Mouse (Mus musculus) hindbrain, embryonic 11.5 days (tissue): ENCODE measurements around the gene Zbtb20. TPM values are rescaled to one million over a fixed set of nuclear protein-coding genes. Genes with fewer than 3 reads are reported as not detected.

Experiments
- ATAC-seq: fragments of 200-750 bp; cut with Nextera tagmentation; 2 replicates; pipeline ENCODE4 v1.8.0; 2017; ENCODE audit warnings: mild to moderate bottlenecking, moderate TSS enrichment, moderate library complexity; ENCODE audit not compliant: low FRiP score
- DNase-seq: peaks from one replicate; pipeline ENCODE4 v3.0.0-alpha.2; 2015; ENCODE audit warnings: low spot score
- H3K27ac ChIP-seq: fragments of 300-500 bp; sonication (generic); 2 replicates; pipeline ENCODE4 v1.5.1; 2014; ENCODE audit warnings: mild to moderate bottlenecking, low read depth, low read length
- H3K27me3 ChIP-seq: fragments of 300-500 bp; sonication (generic); 2 replicates; pipeline ENCODE4 v1.6.1; 2014; ENCODE audit warnings: mild to moderate bottlenecking, low read length, moderate library complexity, mixed read lengths; ENCODE audit not compliant: control insufficient read depth, insufficient read depth
- H3K36me3 ChIP-seq: fragments of 300-500 bp; sonication (generic); 2 replicates; pipeline ENCODE4 v1.6.1; 2014; ENCODE audit warnings: mild to moderate bottlenecking, low read length, moderate library complexity, mixed read lengths; ENCODE audit not compliant: control insufficient read depth, insufficient read depth
- H3K4me1 ChIP-seq: fragments of 300-500 bp; sonication (generic); replicated peaks from 2 replicates; pipeline ENCODE4 v1.6.1; 2014; ENCODE audit warnings: low read length, mixed read lengths; ENCODE audit not compliant: control insufficient read depth, insufficient read depth
- H3K4me2 ChIP-seq: fragments of 300-500 bp; sonication (generic); replicated peaks from 2 replicates; pipeline ENCODE4 v1.6.1; 2014; ENCODE audit warnings: mild to moderate bottlenecking, low read depth, low read length
- H3K4me3 ChIP-seq: fragments of 300-500 bp; sonication (generic); 2 replicates; pipeline ENCODE4 v1.5.1; 2014; ENCODE audit warnings: low read depth, low read length
- H3K9ac ChIP-seq: fragments of 300-500 bp; sonication (generic); 2 replicates; pipeline ENCODE4 v1.6.1; 2014; ENCODE audit warnings: low read depth, low read length
- H3K9me3 ChIP-seq: fragments of 300-500 bp; sonication (generic); 2 replicates; pipeline ENCODE4 v1.6.1; 2016; ENCODE audit warnings: low read length; ENCODE audit not compliant: control insufficient read depth
- WGBS: fragments of 180-500 bp; shearing (Covaris S2); extraction: QIAGEN DNeasy Blood & Tissue Kit; methylation state at CpG from one replicate; pipeline ENCODE4 v1.1.7; 2014; 5-methylcytosine and 5-hydroxymethylcytosine counted together
- polyA plus RNA-seq: library from polyadenylated mRNA; unstranded; fragments of >200 nt; fragmentation: Nextera tagmentation; extraction: Ambion mirVana; gene quantifications from 2 replicates; pipeline ENCODE4 v1.2.1, GENCODE M21; 2014

Zbtb20 gene
- polyA plus RNA-seq, 1 experiment from 2014 or later, result 64.1 TPM

DNA sequence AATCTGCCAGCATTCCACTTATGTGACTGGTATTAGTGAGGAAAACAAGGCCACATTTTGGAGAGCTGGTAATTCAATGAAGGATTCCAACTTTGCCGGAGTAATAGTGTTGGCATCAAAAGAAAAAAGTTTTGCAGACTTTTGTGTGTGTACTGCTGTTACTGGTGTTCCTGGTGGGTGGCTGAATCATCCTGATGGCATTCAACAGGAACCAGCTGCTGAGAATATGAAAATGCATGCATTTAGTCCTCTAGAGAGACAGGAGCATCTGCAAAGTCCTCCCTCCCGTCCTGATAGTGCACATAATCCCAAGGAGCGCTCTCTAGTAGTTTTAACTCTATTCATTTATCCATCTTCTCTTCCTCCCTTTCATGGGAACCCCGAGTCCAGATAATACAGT is 639.9 kb downstream of the Zbtb20 start:
- no peaks in the 10 kb centered on the region for H3K9me3 ChIP-seq
- 89% methylated on average over 4 of the region's 4 CpGs for WGBS

DNA sequence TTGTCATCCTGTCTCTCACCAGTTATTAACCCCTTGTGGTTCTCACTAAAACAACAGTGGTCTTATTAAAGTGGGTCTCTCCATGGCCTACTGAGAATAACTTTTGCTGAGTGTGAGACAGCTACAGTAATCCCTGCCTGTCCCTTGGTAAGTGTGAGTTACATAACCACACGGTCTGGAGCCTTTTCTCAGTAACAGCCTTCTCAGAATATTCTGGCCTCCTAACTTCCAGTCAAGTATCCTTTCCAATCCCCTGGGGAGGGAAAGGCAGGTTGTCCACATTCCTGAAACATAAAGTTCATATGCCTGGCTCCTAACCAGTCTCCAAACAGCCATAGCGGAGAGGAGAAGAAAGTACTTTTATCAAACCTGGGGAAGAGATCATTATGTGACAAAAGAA is 644.6 kb downstream of the Zbtb20 start:
- Histone ChIP-seq H3K4me1 (no peaks in the 10 kb centered on the region; the same call in 1 of the 2 replicates), H3K36me3 (no peaks in the 10 kb centered on the region), H3K9me3 (no peaks in the 10 kb centered on the region), H3K9ac (no peak overlapping the region), H3K4me2 (no peak overlapping the region), H3K27ac (no peak overlapping the region), H3K27me3 (no peaks in the 10 kb centered on the region), H3K4me3 (no peak overlapping the region)
- ATAC-seq (no peak), DNase-seq (no peak)
- WGBS, result 84% methylated on average over 2 of the region's 2 CpGs

More for the DNA sequence above, 639.9 kb downstream of the Zbtb20 start:
- ATAC-seq, result no peak
- no peak overlapping the region for H3K4me3 ChIP-seq
- no peaks in the 10 kb centered on the region for H3K27me3 ChIP-seq
- H3K4me2 ChIP-seq, result no peak overlapping the region
- no peak overlapping the region for H3K27ac ChIP-seq
- no peak for DNase-seq
- no peaks in the 10 kb centered on the region for H3K36me3 ChIP-seq
- no peak overlapping the region for H3K9ac ChIP-seq
- H3K4me1 ChIP-seq, result no peaks in the 10 kb centered on the region; the same call in 1 of the 2 replicates

DNA sequence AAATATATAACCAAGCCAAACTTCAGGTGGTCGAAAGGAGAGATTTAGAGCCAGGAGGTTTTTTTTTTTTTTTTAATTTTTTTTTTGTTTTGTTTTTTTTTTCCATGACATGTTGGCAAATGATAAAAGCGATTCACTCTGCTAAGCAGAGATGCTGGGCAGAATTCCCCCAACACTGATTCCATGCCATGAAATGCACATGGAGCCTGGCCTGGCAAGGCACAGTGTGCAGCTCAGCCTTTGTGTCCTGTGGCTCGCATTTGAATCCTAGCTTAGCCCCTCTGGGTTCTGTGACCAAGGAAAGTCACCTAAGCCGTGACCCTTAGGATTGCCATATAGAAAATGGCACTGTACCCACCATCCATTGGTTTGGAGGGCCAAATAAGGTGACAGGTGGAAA is 646.8 kb downstream of the Zbtb20 start:
- ATAC-seq (no peak), DNase-seq (no peak)
- WGBS, result 84% methylated on average over 4 of the region's 4 CpGs

DNA sequence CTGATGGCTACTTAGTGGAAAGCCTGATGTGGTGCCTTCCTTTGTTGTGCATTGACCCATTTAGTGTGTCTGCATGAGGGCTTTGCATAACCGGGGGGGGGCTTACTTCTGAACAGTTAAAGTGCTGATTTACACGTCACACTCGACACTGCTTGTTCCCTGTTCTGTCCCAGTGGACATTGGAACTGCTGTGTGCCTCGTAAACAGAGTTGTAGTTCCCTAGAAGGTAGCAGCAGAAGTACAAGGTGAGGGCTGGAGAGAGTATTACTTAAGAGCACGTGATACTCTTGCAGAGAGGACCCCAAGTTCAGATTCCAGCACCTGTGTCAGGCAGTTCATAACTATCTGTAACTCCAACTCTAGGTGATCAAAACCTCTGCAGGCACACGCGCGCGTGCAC is 648.5 kb downstream of the Zbtb20 start:
- no peaks in the 10 kb centered on the region; the same call in 1 of the 2 replicates for H3K4me1 ChIP-seq
- H3K27ac ChIP-seq, result no peak overlapping the region
- DNase-seq, result no peak
- WGBS, result 79% methylated on average over 9 of the region's 9 CpGs
- no peak overlapping the region for H3K4me2 ChIP-seq
- H3K4me3 ChIP-seq, result no peak overlapping the region
- no peaks in the 10 kb centered on the region for H3K9me3 ChIP-seq
- H3K36me3 ChIP-seq, result no peaks in the 10 kb centered on the region
- H3K9ac ChIP-seq, result no peak overlapping the region
- no peak for ATAC-seq
- no peaks in the 10 kb centered on the region for H3K27me3 ChIP-seq

More for the DNA sequence above, 646.8 kb downstream of the Zbtb20 start:
- Histone ChIP-seq H3K9me3 (no peaks in the 10 kb centered on the region), H3K27me3 (no peaks in the 10 kb centered on the region), H3K4me2 (no peak overlapping the region), H3K27ac (no peak overlapping the region), H3K36me3 (no peaks in the 10 kb centered on the region), H3K4me1 (no peaks in the 10 kb centered on the region; the same call in 1 of the 2 replicates), H3K9ac (no peak overlapping the region), H3K4me3 (no peak overlapping the region)

DNA sequence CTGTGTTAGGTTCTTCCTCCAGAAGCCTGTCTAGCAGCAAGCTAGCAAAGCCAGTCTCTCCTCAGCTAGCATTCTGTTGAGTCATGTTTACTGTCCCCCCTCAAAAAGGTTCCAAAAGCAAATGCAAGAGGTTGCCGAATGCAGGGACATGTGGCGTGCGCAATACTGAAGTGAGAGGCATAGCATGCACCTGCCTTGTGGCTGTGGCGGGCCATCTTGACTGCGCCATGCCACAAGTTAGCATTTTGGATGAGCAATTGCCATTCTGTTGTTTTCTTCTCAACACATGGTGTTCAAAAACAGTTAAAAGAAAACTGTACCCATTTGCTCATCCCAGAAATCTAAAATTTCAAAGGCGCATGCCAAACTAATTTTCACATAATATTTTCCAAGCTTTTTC is 649.9 kb downstream of the Zbtb20 start:
- DNase-seq (no peak), ATAC-seq (no peak)
- Histone ChIP-seq H3K4me2 (no peak overlapping the region), H3K9me3 (no peaks in the 10 kb centered on the region), H3K27me3 (no peaks in the 10 kb centered on the region), H3K9ac (no peak overlapping the region), H3K27ac (no peak overlapping the region), H3K4me1 (no peaks in the 10 kb centered on the region), H3K36me3 (no peaks in the 10 kb centered on the region), H3K4me3 (no peak overlapping the region)
- 92% methylated on average over 6 of the region's 6 CpGs for WGBS

DNA sequence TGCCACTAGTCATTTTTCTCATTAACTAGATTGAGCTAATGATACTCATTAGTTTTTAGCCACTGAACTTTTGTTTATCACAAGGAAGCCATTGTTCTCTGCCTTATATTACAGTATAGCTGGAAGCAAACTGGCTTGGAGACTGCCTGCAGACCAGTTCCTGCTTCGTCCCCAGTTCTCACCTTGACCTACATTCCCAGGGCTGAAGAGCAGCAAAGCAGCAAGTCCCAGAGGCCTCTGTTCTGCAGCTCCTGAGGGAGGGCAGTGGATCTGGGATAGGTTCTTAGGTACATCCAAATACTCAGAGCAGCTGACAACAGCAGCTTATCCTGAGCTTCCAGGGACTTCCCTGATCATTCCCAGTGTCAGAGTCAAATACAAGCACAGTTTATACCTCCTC is 652.6 kb downstream of the Zbtb20 start:
- Histone ChIP-seq H3K4me2 (no peak overlapping the region), H3K4me3 (no peak overlapping the region), H3K9ac (no peak overlapping the region), H3K27me3 (no peaks in the 10 kb centered on the region), H3K9me3 (no peaks in the 10 kb centered on the region), H3K36me3 (no peaks in the 10 kb centered on the region), H3K4me1 (no peaks in the 10 kb centered on the region), H3K27ac (no peak overlapping the region)
- DNase-seq (no peak), ATAC-seq (no peak)
- 79% methylated on average over 1 of the region's 1 CpGs for WGBS

DNA sequence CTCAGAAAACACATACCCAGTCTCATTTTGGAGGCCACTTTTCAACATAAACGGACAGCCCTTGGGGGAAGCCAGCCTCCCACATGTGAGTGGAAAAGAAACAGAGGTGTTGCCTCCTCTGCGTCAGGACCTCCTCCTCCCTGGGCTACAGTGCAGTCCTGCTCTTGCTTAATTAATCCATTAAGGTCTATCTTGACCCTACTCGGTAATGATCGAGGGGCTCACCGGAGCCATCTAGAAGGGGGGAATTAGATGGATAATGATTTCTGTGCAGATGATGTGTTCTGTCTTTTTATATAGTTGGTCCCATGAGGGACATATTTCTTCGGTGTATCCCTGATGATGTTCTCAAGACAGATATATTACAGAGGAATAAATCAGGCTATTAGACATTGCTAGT is 655.6 kb downstream of the Zbtb20 start:
- DNase-seq, result no peak
- H3K9me3 ChIP-seq, result no peaks in the 10 kb centered on the region
- ATAC-seq, result no peak
- no peak overlapping the region for H3K27ac ChIP-seq
- H3K36me3 ChIP-seq, result no peaks in the 10 kb centered on the region
- no peaks in the 10 kb centered on the region for H3K4me1 ChIP-seq
- H3K27me3 ChIP-seq, result no peaks in the 10 kb centered on the region
- no peak overlapping the region for H3K9ac ChIP-seq
- H3K4me3 ChIP-seq, result no peak overlapping the region
- H3K4me2 ChIP-seq, result no peak overlapping the region
- WGBS, result 86% methylated on average over 6 of the region's 6 CpGs

DNA sequence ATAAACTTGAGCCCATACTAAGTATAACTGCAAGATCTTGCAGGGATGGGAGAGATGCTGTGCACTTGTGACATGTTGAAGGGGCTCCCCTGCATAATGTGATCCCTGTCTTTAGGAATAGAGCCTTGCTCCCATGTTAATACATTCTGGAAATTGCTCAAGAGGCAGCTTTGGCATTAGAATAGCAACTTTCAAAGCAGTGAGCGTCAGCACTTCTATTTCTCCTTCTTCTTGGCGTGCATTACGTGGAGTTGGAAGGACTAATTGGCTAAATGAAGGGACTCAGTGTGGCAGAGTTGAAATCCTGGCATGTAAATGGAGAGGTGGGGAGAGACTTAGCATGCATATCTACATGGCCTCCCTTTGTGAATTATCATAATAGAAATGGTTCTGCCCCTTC is 658.4 kb downstream of the Zbtb20 start:
- H3K27ac ChIP-seq, result no peak overlapping the region
- no peaks in the 10 kb centered on the region for H3K9me3 ChIP-seq
- DNase-seq (no peak), ATAC-seq (no peak)
- no peak overlapping the region for H3K9ac ChIP-seq
- H3K4me2 ChIP-seq, result no peak overlapping the region
- H3K36me3 ChIP-seq, result no peaks in the 10 kb centered on the region
- WGBS, result 92% methylated on average over 3 of the region's 3 CpGs
- no peak overlapping the region for H3K4me3 ChIP-seq
- no peaks in the 10 kb centered on the region for H3K27me3 ChIP-seq
- no peaks in the 10 kb centered on the region for H3K4me1 ChIP-seq

DNA sequence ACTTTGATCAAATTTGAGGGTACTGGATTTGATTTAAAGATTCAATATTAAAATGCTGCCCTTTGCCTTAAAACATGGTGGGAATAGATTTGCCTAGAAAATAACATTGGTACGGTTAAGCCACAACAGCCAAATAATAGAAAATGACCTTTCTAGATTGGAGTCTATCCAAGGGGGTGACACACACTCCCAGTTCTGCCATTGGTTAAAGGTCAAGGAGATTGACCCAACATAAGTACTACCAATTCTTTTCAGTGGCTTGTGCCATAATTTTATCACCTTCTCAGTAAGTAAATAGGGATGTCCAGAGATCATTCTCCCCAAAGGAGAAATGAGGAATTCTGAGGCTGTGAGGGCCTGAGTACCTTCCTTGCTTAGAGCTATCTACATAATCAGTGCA is 660.2 kb downstream of the Zbtb20 start:
- Histone ChIP-seq H3K9ac (no peak overlapping the region), H3K36me3 (no peaks in the 10 kb centered on the region), H3K4me2 (no peak overlapping the region), H3K27ac (no peak overlapping the region), H3K4me1 (no peaks in the 10 kb centered on the region), H3K9me3 (no peaks in the 10 kb centered on the region), H3K4me3 (no peak overlapping the region), H3K27me3 (no peaks in the 10 kb centered on the region)
- ATAC-seq, result no peak
- 89% methylated on average over 1 of the region's 1 CpGs for WGBS
- no peak for DNase-seq
